Mouse (Mus musculus): ENCODE results near the gene Phf14.

DNA sequence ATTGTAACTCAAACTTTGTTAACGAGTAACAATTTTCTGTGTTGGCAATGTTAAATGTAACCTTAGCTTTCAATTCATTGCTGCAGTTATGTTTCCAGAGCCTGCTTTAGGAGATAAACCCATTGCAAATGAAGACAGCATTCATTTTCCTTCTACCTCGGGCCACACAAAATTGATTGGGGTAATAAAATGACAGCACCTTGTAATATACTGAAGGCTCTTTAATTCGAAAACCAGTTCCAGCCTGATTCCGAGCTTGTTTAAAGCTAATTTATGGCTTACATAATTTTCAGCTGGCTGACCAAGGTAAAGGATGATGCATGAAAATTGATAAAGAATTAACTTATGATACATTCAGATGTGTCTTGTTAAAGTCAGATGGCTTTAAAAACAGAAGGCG lies 151.1 kb downstream of the Phf14 start:
- TF ChIP-seq CTCF (IDR thresholded peaks at IDR 0.05; ENCODE audit: insufficient read depth, low read depth, low read length), result no peak
- no peak for TF ChIP-seq POLR2A (IDR thresholded peaks at IDR 0.05; ENCODE audit: insufficient read depth, low read depth, low read length)
